Mouse (Mus musculus) embryonic fibroblast, embryonic 13.5 days (primary cell): Measurements from ENCODE around the gene Myt1l.

Experiments used
- CTCF ChIP-seq: IDR thresholded peaks from 2 replicates; pipeline ENCODE4 v1.5.1; 2011; ENCODE audit warnings: mild to moderate bottlenecking, control low read depth, low read length, moderate library complexity, borderline replicate concordance; ENCODE audit not compliant: insufficient read depth
- POLR2A ChIP-seq: IDR thresholded peaks from 2 replicates; pipeline ENCODE4 v1.6.1; 2011; ENCODE audit warnings: low read depth, mild to moderate bottlenecking, control low read depth, low read length, moderate library complexity

DNA sequence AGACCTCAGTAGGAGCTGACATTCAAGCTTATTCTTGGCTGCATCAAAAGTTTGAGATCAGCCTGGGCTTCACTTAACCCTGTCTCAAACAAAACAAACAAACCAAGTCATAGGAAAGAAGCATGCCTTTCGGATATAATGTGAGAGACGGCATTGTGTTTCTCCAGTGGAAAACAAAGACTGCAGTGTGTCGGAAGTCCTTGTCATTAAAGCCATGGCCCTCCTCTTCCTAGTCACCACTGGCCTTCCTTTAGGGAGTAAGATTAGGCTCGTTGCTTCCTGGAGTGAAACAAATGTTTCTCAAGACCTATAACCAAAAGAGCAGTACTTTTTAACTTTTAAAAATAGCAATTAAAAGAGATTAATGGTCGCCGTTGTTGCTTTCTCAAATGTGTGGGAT, 422.9 kb downstream of the Myt1l start:
- no peak for TF ChIP-seq CTCF
- TF ChIP-seq POLR2A = no peak
